Mouse (Mus musculus): ENCODE data around the gene Mpped2. TPM values are rescaled to one million over a fixed set of nuclear protein-coding genes. Genes with fewer than 3 reads are reported as not detected.

The Mpped2 gene
- total and polyA plus RNA-seq, 2 experiments from 2014 or later = 9.4 to 28.3 TPM

DNA sequence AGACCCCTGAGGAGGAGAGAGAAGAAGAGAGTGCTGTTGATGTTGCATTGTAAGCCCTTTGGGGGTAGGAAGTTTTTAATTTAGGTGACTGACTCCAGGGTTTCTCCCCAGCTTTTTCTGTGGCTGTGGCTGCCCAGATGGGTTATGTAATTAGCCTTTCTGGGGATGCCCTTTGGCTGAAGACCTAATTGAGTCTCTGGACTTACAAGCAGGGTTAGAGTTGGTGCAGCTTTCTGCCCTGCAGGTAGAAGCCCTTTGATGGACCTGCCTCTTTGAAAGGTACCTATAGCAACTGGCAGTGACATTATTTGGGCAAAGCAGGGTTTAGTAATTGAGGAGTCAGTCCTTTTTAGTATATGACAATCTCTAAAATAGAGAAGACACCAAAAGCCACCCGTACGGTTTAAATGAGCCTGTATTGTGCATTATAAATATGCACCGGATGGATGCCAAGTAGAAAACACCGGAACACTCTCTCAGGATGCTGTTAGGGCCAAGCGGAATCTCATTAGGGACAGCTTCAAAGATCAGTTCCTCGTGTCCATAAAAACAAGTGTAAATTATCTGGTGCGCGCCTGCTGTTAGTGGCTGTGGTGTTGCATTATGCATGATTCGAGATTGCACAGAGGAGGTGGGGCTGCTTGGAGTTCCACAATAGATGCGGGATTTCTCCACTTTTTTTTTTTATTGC, 22.8 kb downstream of the Mpped2 start:
- DNase-seq (ENCODE audit: low spot score) (no peak), ATAC-seq (ENCODE audit: insufficient read depth, low read depth) (no peak)
- H3K27me3 ChIP-seq (ENCODE audit: control insufficient read depth, insufficient read depth, low read length) = no peaks in the 10 kb centered on the region
- no peak overlapping the region for H3K4me3 ChIP-seq (ENCODE audit: low read depth, low read length)
- H3K9ac ChIP-seq (replicated peaks; ENCODE audit: low read depth, low read length) = no peak overlapping the region
- H3K4me1 ChIP-seq (ENCODE audit: control insufficient read depth, insufficient read depth) = peaks cover 8% of the 10 kb centered on the region
- H3K36me3 ChIP-seq (replicated peaks; ENCODE audit: control insufficient read depth, insufficient read depth, low read length) = no peaks in the 10 kb centered on the region
- WGBS = 87% methylated on average over 10 of the region's 10 CpGs
- H3K9me3 ChIP-seq (replicated peaks; ENCODE audit: control insufficient read depth, low read length) = no peaks in the 10 kb centered on the region
- TF ChIP-seq EP300 (IDR thresholded peaks at IDR 0.05; ENCODE audit: low read depth) (no peak), CTCF (IDR thresholded peaks at IDR 0.05; ENCODE audit: low read depth) (no peak)
- no peak overlapping the region for H3K4me2 ChIP-seq (ENCODE audit: low read depth, low read length)
- H3K27ac ChIP-seq (ENCODE audit: low read depth) = no peak overlapping the region

DNA sequence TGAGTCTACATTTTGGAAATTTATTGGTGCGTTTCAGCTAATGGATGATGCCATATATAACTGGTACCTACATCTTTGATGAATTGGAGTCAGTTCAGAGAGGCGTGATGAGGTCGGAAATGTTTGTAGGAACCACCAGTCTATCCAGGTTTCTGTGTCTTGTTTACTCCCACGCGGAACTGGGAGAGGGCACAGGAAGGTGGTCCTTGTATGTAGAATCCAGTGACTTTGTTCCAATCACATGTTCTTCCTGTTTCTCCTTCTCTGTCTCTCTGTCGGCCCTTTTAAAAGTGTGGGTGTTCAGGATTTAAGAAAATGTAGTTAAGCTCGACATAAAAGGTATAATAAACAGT, 23.3 kb downstream of the Mpped2 start:
- H3K27me3 ChIP-seq (ENCODE audit: control insufficient read depth, insufficient read depth, low read length) = no peaks in the 10 kb centered on the region
- peaks cover 8% of the 10 kb centered on the region for H3K4me1 ChIP-seq (ENCODE audit: control insufficient read depth, insufficient read depth)
- no peak for TF ChIP-seq EP300 (IDR thresholded peaks at IDR 0.05; ENCODE audit: low read depth)
- TF ChIP-seq CTCF (IDR thresholded peaks at IDR 0.05; ENCODE audit: low read depth) = no peak
- H3K9me3 ChIP-seq (replicated peaks; ENCODE audit: control insufficient read depth, low read length) = no peaks in the 10 kb centered on the region
- ATAC-seq (ENCODE audit: insufficient read depth, low read depth) (no peak), DNase-seq (ENCODE audit: low spot score) (no peak)
- no peak overlapping the region for H3K4me3 ChIP-seq (ENCODE audit: low read depth, low read length)
- no peak overlapping the region for H3K4me2 ChIP-seq (ENCODE audit: low read depth, low read length)
- no peak overlapping the region for H3K27ac ChIP-seq (ENCODE audit: low read depth)
- H3K9ac ChIP-seq (replicated peaks; ENCODE audit: low read depth, low read length) = no peak overlapping the region
- H3K36me3 ChIP-seq (replicated peaks; ENCODE audit: control insufficient read depth, insufficient read depth, low read length) = no peaks in the 10 kb centered on the region
- 83% methylated on average over 7 of the region's 7 CpGs for WGBS

DNA sequence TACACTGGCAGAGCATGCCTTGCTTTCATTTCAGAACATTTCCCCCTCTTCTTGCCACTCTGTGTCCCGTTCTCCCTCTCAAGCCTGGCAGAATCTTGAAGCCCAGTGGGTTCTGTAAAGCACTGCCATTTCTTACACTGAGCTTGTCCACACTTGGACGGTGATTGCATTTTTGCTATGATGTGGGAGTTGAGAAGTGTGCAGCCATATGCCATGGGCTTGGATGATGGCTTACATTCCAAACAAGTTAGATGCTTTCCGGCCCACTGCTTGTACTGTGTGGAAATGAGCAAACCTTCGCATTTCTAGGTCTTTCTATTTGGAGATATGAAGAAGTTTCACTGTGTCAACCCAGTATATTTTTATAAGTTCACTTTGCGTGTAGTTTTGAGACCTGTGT, 25.8 kb downstream of the Mpped2 start:
- Histone ChIP-seq H3K4me1 (ENCODE audit: control insufficient read depth, insufficient read depth) (peaks cover 8% of the 10 kb centered on the region), H3K27me3 (ENCODE audit: control insufficient read depth, insufficient read depth, low read length) (no peaks in the 10 kb centered on the region), H3K36me3 (replicated peaks; ENCODE audit: control insufficient read depth, insufficient read depth, low read length) (no peaks in the 10 kb centered on the region), H3K4me2 (ENCODE audit: low read depth, low read length) (no peak overlapping the region), H3K9ac (replicated peaks; ENCODE audit: low read depth, low read length) (no peak overlapping the region), H3K4me3 (ENCODE audit: low read depth, low read length) (no peak overlapping the region), H3K27ac (ENCODE audit: low read depth) (no peak overlapping the region), H3K9me3 (replicated peaks; ENCODE audit: control insufficient read depth, low read length) (no peaks in the 10 kb centered on the region)
- WGBS = 77% methylated on average over 5 of the region's 5 CpGs
- DNase-seq (ENCODE audit: low spot score) (no peak), ATAC-seq (ENCODE audit: insufficient read depth, low read depth) (0 out of 2 replicates have a peak, but pooled peaks have one; percentile 33)
- TF ChIP-seq EP300 (IDR thresholded peaks at IDR 0.05; ENCODE audit: low read depth) = no peak
- TF ChIP-seq CTCF (IDR thresholded peaks at IDR 0.05; ENCODE audit: low read depth) = no peak

DNA sequence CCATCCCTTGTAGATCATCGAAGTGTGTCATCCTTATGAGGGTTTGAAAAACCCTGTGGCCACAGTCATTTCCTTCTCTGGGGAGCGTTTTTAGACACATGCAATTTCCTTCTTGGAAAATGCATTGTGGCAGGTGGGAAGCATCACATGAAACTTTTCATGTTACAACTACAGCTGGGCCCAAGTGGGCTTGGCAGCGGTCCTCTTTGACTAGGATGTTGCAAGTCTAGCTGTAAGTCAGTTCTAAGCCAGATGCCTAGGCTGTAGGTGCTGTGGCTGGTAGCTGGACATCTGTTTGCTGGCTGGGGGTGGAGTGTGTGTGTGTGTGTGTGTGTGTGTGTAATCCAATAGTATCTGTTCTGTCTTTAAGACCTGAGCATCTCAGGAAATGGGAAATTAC, 26.4 kb downstream of the Mpped2 start:
- Histone ChIP-seq H3K9ac (replicated peaks; ENCODE audit: low read depth, low read length) (no peak overlapping the region), H3K4me1 (ENCODE audit: control insufficient read depth, insufficient read depth) (peaks cover 8% of the 10 kb centered on the region), H3K4me3 (ENCODE audit: low read depth, low read length) (no peak overlapping the region), H3K4me2 (ENCODE audit: low read depth, low read length) (no peak overlapping the region), H3K27ac (ENCODE audit: low read depth) (no peak overlapping the region), H3K27me3 (ENCODE audit: control insufficient read depth, insufficient read depth, low read length) (no peaks in the 10 kb centered on the region), H3K36me3 (replicated peaks; ENCODE audit: control insufficient read depth, insufficient read depth, low read length) (no peaks in the 10 kb centered on the region), H3K9me3 (replicated peaks; ENCODE audit: control insufficient read depth, low read length) (no peaks in the 10 kb centered on the region)
- TF ChIP-seq CTCF (IDR thresholded peaks at IDR 0.05; ENCODE audit: low read depth) (no peak), EP300 (IDR thresholded peaks at IDR 0.05; ENCODE audit: low read depth) (no peak)
- 79% methylated on average over 3 of the region's 3 CpGs for WGBS
- DNase-seq (ENCODE audit: low spot score) (no peak), ATAC-seq (ENCODE audit: insufficient read depth, low read depth) (no peak)

DNA sequence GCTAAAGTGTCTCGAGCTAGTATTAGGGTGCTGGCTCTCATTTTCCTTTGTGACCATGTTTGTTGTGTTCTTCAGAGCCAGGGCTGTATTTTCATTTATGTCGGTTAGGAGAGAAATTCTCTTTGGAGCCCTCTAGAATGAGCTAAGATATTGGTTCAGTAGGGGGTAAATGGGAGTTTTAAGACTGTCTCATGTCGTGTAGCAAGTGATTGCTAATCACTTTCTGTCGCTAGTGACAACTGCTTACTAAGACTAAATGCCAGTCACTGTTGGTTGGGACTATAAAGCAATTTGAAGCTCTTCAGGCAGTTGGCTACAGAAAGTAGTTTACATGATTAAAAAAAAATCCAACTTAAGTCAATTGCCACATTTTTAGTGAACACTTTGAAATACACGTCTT, 27.6 kb downstream of the Mpped2 start:
- H3K4me2 ChIP-seq (ENCODE audit: low read depth, low read length) = no peak overlapping the region
- no peaks in the 10 kb centered on the region for H3K9me3 ChIP-seq (replicated peaks; ENCODE audit: control insufficient read depth, low read length)
- 58% methylated on average over 5 of the region's 5 CpGs for WGBS
- DNase-seq (ENCODE audit: low spot score) (no peak), ATAC-seq (ENCODE audit: insufficient read depth, low read depth) (no peak)
- no peak for TF ChIP-seq EP300 (IDR thresholded peaks at IDR 0.05; ENCODE audit: low read depth)
- no peak for TF ChIP-seq CTCF (IDR thresholded peaks at IDR 0.05; ENCODE audit: low read depth)
- H3K27me3 ChIP-seq (ENCODE audit: control insufficient read depth, insufficient read depth, low read length) = no peaks in the 10 kb centered on the region
- H3K4me3 ChIP-seq (ENCODE audit: low read depth, low read length) = no peak overlapping the region
- peaks cover 8% of the 10 kb centered on the region for H3K4me1 ChIP-seq (ENCODE audit: control insufficient read depth, insufficient read depth)
- no peak overlapping the region for H3K27ac ChIP-seq (ENCODE audit: low read depth)
- no peak overlapping the region for H3K9ac ChIP-seq (replicated peaks; ENCODE audit: low read depth, low read length)
- no peaks in the 10 kb centered on the region for H3K36me3 ChIP-seq (replicated peaks; ENCODE audit: control insufficient read depth, insufficient read depth, low read length)

DNA sequence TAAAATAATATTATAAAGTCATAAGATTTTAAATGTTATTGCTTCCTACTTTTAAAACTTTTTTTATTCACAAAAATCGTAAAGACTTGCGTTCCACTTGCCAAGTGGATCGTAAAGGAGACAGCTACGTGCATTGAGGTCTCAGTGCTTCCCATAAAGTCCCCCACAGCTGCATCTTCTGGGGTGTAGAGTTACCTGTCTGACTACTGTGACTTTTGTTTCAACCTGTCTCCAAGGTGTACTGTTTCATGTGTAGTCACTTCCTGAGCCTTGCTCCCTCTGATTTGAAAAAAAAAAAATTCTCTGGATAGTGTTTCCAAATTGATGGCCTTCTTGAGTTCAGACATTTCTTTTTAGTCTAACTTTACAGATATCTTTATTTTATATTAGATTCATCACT, 29.0 kb downstream of the Mpped2 start:
- Histone ChIP-seq H3K27me3 (ENCODE audit: control insufficient read depth, insufficient read depth, low read length) (no peaks in the 10 kb centered on the region), H3K27ac (ENCODE audit: low read depth) (no peak overlapping the region), H3K4me2 (ENCODE audit: low read depth, low read length) (no peak overlapping the region), H3K4me1 (ENCODE audit: control insufficient read depth, insufficient read depth) (peaks cover 8% of the 10 kb centered on the region), H3K36me3 (replicated peaks; ENCODE audit: control insufficient read depth, insufficient read depth, low read length) (no peaks in the 10 kb centered on the region), H3K9ac (replicated peaks; ENCODE audit: low read depth, low read length) (no peak overlapping the region), H3K4me3 (ENCODE audit: low read depth, low read length) (no peak overlapping the region), H3K9me3 (replicated peaks; ENCODE audit: control insufficient read depth, low read length) (no peaks in the 10 kb centered on the region)
- TF ChIP-seq CTCF (IDR thresholded peaks at IDR 0.05; ENCODE audit: low read depth) = no peak
- TF ChIP-seq EP300 (IDR thresholded peaks at IDR 0.05; ENCODE audit: low read depth) = no peak
- ATAC-seq (ENCODE audit: insufficient read depth, low read depth) (no peak), DNase-seq (ENCODE audit: low spot score) (no peak)
- 93% methylated on average over 4 of the region's 4 CpGs for WGBS
